Mouse (Mus musculus): Measurements from ENCODE around the gene Frmd4b.

DNA sequence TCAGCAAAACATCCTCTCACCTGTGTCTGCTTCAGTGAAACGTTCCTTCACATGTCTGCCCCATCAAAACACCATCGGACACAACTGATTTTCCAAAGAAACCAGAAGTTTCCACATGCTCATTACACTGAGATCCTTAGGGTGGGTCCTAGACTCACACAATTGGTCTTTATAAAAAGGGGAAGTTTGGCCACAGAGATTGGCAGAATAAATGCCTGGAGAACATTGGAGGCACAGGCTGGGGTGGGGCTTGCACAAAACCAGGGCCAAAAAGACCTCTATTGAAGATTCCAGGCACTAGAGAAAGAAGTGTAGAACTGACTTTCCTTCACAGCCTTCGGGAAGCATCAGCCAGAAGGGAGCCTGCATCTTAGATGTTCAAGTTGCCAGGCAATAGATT, 343.6 kb downstream of the Frmd4b start:
- TF ChIP-seq POLR2A (IDR thresholded peaks at IDR 0.05; ENCODE audit: insufficient read depth, low read depth, low read length) = no peak
- no peak for TF ChIP-seq CTCF (IDR thresholded peaks at IDR 0.05)
